Mouse (Mus musculus): ENCODE data around the gene C130060K24Rik. TPM values are rescaled to one million over a fixed set of nuclear protein-coding genes. Genes with fewer than 3 reads are reported as not detected.
A peak's percentile ranks its signal among the peaks of the same experiment; 100 is the strongest.

The C130060K24Rik gene
- total and polyA plus RNA-seq, 3 experiments = not detected

- H3K9ac ChIP-seq (ENCODE audit: insufficient read depth, low read depth) = no peak overlapping the region
- peaks cover 0 to 4% of the 10 kb centered on the region in 2 experiments; a peak in 1 of 4 replicates for H3K4me1 ChIP-seq (ENCODE audit: control insufficient read depth in 1 of 2, insufficient read depth in 2 of 2)
- H3K9me3 ChIP-seq (replicated peaks; ENCODE audit: low read length) = no peaks in the 10 kb centered on the region
- H3K79me2 ChIP-seq (replicated peaks; ENCODE audit: control insufficient read depth, extremely low read depth, insufficient read depth, poor library complexity, severe bottlenecking) = no peaks in the 10 kb centered on the region
- in situ Hi-C loops (cut with MboI; ENCODE audit: low pct_ligation_motif_present, low pct_unique_long_range_greater_than_20kb, low sequenced_read_pairs) (no loop called here), dilution Hi-C loops (cut with MboI; ENCODE audit: extremely low pct_ligation_motif_present, extremely low pct_unique_long_range_greater_than_20kb, low sequenced_read_pairs) (no loop called here)
- no peak overlapping the region for H3K4me3 ChIP-seq (replicated peaks in 1 of 3; ENCODE audit: low read depth in 2 of 3, low read length in 2 of 3, poor library complexity in 1 of 3)
- no peak overlapping the region for H3K27ac ChIP-seq (ENCODE audit: insufficient read depth, low read depth)
- no peak overlapping the region for H3K4me2 ChIP-seq (ENCODE audit: insufficient read depth, low read depth, poor library complexity, severe bottlenecking)
- H3K36me3 ChIP-seq (replicated peaks in 1 of 2; ENCODE audit: control insufficient read depth in 1 of 2, insufficient read depth in 1 of 2, low read length in 1 of 2) = no peaks in the 10 kb centered on the region
- peak; percentile 86 for TF ChIP-seq IRF4 (IDR thresholded peaks at IDR 0.05; ENCODE audit: low read depth, low read length)
- peak; percentile 83 for TF ChIP-seq JUN (IDR thresholded peaks at IDR 0.05; ENCODE audit: insufficient read depth, low read depth, low read length)
- TF ChIP-seq HCFC1 (IDR thresholded peaks at IDR 0.05; ENCODE audit: low read depth, low read length) = 0 out of 2 replicates have a peak, but pooled peaks have one; percentile 12
- TF ChIP-seq JUND (conservative IDR thresholded peaks at IDR 0.05; ENCODE audit: low read depth, low read length) = peak; percentile 91
- TF ChIP-seq ETS1 (conservative IDR thresholded peaks at IDR 0.05; ENCODE audit: low read depth, low read length) = peak; percentile 37; the same call in 1 of the 2 replicates
- TF ChIP-seq CTCF (conservative IDR thresholded peaks at IDR 0.05 in 1 of 2, IDR thresholded peaks at IDR 0.05 in 1 of 2; ENCODE audit: low read depth in 2 of 2, low read length in 2 of 2) = no peak
- TF ChIP-seq NELFE (IDR thresholded peaks at IDR 0.05; ENCODE audit: low read depth, low read length) = no peak
- TF ChIP-seq POLR2A (IDR thresholded peaks at IDR 0.05; ENCODE audit: low read depth, low read length) = no peak
- peak; percentile 66 for TF ChIP-seq EP300 (IDR thresholded peaks at IDR 0.05; ENCODE audit: low read length)
- no peak for TF ChIP-seq ZNF384 (IDR thresholded peaks at IDR 0.05; ENCODE audit: low read depth, low read length)
- no peak for TF ChIP-seq UBTF (IDR thresholded peaks at IDR 0.05; ENCODE audit: low read depth, low read length)
- no peak for TF ChIP-seq USF2 (conservative IDR thresholded peaks at IDR 0.05; ENCODE audit: low read depth, low read length)
- DNase-seq (ENCODE audit: extremely low read depth) = no peak
- H3K27me3 ChIP-seq (replicated peaks) = no peaks in the 10 kb centered on the region
These were observed 91.5 kb downstream of the C130060K24Rik start for GRCm38 (mm10) chr6:65472455-65472854.

- no peak for TF ChIP-seq MAFK (IDR thresholded peaks at IDR 0.05; ENCODE audit: insufficient replicate concordance, low read length)
- no peak for TF ChIP-seq GABPA (IDR thresholded peaks at IDR 0.05; ENCODE audit: insufficient replicate concordance, low read depth, low read length)
- no peak for TF ChIP-seq MEF2A (IDR thresholded peaks at IDR 0.05; ENCODE audit: borderline replicate concordance, low read depth, low read length)
- no peak for TF ChIP-seq USF1 (IDR thresholded peaks at IDR 0.05; ENCODE audit: low read depth, low read length)
- TF ChIP-seq KAT2A (IDR thresholded peaks at IDR 0.05; ENCODE audit: insufficient replicate concordance, low read length) = no peak
- no peak for TF ChIP-seq ELF1 (IDR thresholded peaks at IDR 0.05; ENCODE audit: low read depth, low read length)
- H3K27me3 ChIP-seq (replicated peaks) = no peaks in the 10 kb centered on the region
- H3K27ac ChIP-seq (ENCODE audit: insufficient read depth, low read depth) = no peak overlapping the region
- in situ Hi-C loops (cut with MboI; ENCODE audit: low pct_ligation_motif_present, low pct_unique_long_range_greater_than_20kb, low sequenced_read_pairs) (no loop called here), dilution Hi-C loops (cut with MboI; ENCODE audit: extremely low pct_ligation_motif_present, extremely low pct_unique_long_range_greater_than_20kb, low sequenced_read_pairs) (no loop called here)
- H3K4me1 ChIP-seq (ENCODE audit: control insufficient read depth in 1 of 2, insufficient read depth in 2 of 2) = peaks cover 0 to 5% of the 10 kb centered on the region in 2 experiments; a peak in 2 of 4 replicates
- H3K36me3 ChIP-seq (replicated peaks in 1 of 2; ENCODE audit: control insufficient read depth in 1 of 2, insufficient read depth in 1 of 2, low read length in 1 of 2) = no peaks in the 10 kb centered on the region
- DNase-seq (ENCODE audit: extremely low read depth) = no peak
- H3K79me2 ChIP-seq (replicated peaks; ENCODE audit: control insufficient read depth, extremely low read depth, insufficient read depth, poor library complexity, severe bottlenecking) = no peaks in the 10 kb centered on the region
- H3K4me2 ChIP-seq (ENCODE audit: insufficient read depth, low read depth, poor library complexity, severe bottlenecking) = no peak overlapping the region
- no peaks in the 10 kb centered on the region for H3K9me3 ChIP-seq (replicated peaks; ENCODE audit: low read length)
- H3K4me3 ChIP-seq (replicated peaks in 1 of 3; ENCODE audit: low read depth in 2 of 3, low read length in 2 of 3, poor library complexity in 1 of 3) = no peak overlapping the region
- H3K9ac ChIP-seq (ENCODE audit: insufficient read depth, low read depth) = no peak overlapping the region
These were observed 117.9 kb downstream of the C130060K24Rik start for GRCm38 (mm10) chr6:65498786-65499185.

Other genes with a start within 250 kb of the C130060K24Rik start
- gene Hpgds, start 236.2 kb upstream of the C130060K24Rik start, total RNA-seq (2012; rRNA removed) = 4.5 and 6.4 TPM in 2 replicates
- 4.5 and 5.5 TPM in 2 replicates for gene Hpgds, start 236.2 kb upstream of the C130060K24Rik start, total RNA-seq (2014; rRNA removed)
- 9.7 and 12.9 TPM in 2 replicates for gene Hpgds, start 236.2 kb upstream of the C130060K24Rik start, polyA plus RNA-seq (2012; ENCODE audit: insufficient read length, low read depth)
- 1.4 and 1.5 TPM in 2 replicates for gene Tnip3, start 144.2 kb downstream of the C130060K24Rik start, total RNA-seq (2012; rRNA removed)
- 2.1 and 2.5 TPM in 2 replicates for gene Tnip3, start 144.2 kb downstream of the C130060K24Rik start, total RNA-seq (2014; rRNA removed)
- gene Tnip3, start 144.2 kb downstream of the C130060K24Rik start, polyA plus RNA-seq (2012; ENCODE audit: insufficient read length, low read depth) = 2.5 and 2.9 TPM in 2 replicates